Mouse (Mus musculus): ENCODE results near the gene Naa80.

The Naa80 gene

DNA sequence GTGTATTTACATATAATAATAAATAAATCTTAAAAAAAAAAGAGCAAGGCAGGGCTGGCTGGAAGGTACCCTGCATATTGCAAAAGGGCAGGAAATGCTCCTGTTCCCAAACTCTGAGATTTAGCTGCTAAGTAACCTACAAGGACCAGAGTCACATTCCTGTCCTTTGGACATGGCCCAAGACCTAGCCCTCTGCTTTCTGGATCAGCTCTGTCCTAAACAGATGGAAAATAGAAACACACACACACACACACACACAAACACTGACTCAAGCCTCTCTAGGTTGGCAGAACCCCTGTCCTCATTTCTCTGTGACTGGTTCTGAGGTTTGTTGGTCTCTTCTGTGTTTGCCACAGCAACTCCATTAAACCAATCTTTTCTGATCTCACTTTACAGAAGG is 42.3 kb downstream of the Naa80 start:
- no peak for DNase-seq

DNA sequence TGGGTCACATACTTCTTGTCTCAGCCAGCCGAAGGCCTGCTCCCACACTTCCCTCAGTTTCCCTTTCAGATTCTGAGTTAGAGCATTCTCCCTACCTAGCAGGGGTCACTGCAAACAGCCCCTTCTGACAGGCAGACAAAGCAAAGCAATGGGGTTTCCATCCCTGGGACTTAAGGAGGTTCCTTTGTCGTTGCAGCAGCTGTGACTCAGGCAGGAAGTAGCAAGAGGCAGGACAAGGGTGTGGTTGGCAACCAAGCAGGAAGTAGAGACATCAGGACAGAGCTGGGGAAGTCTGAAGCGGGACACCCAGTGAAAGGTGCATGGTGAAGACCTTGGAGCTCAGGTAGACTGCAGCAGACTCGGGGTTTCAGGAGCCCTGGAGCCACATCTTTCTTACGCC is 45.9 kb downstream of the Naa80 start:
- DNase-seq: peak; percentile 54

DNA sequence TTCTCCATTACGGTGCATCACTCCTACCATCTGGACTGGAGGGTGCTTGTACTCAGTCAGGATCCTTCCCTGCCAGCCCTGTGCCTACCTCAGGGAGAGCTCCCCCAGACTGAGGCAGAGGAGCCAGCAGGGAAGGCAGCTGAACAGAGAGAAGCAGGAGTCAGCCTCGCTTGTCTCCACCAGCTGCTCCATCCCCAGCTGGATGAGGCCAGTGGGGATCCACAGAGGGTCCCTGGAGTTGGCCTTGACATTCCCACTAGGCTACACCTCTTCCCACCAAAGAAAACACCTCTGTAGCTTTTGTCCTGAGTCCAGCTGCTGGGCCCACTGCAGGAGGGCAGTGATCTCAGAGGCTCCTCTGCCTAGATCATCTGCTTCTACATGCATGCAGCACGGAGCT is 46.3 kb downstream of the Naa80 start:
- DNase-seq: no peak

- DNase-seq: no peak
Measured at GRCm38 (mm10) chr9:107625351-107626128, 46.9 kb downstream of the Naa80 start.

GRCm38 (mm10) chr9:107626158-107626843 is 47.6 kb downstream of the Naa80 start:
- no peak for DNase-seq

GRCm38 (mm10) chr9:107626844-107627277 is 48.2 kb downstream of the Naa80 start:
- peak; percentile 83 for DNase-seq

GRCm38 (mm10) chr9:107627387-107628255 is 48.9 kb downstream of the Naa80 start:
- DNase-seq: no peak

- DNase-seq: peak; percentile 72
Measured at GRCm38 (mm10) chr9:107628721-107629410, 50.2 kb downstream of the Naa80 start.

DNA sequence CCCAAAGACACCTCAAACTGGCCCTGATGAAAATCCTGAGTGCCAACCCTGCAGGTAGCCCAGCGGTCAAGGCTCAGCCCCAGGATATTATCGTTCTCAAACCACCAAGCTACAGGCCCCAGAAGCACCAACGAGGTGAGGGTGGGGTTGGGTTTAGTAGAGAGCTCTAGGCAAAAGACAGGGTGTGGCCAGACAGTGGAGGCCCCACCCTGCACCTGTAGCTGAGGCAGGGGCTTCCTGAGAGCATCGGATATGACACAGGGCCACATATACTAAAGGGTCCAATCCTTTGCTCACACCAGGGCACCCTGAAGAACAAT is 50.7 kb downstream of the Naa80 start:
- DNase-seq: no peak

GRCm38 (mm10) chr9:107629901-107630425 is 51.3 kb downstream of the Naa80 start:
- no peak for DNase-seq

DNA sequence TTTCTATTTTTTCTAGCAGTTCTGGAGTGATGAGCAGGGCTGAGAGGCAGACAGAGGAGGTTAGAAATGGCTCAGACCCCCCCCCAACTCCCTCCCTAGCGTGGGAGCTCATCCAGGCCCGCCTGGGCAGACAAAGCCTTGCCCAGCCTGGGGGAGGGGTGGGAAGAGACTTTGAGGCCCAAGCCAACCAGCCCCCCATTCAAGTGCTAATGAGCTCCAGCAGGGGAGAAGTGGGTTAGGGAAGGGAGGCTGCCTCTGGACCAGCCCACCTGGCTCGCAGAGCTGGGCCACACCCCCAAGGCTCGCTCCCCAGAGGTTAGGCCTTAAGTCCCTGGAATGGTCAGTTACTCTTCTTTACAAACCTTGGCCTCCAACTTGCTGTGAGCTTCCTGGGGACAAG is 51.9 kb downstream of the Naa80 start:
- no peak for DNase-seq

DNA sequence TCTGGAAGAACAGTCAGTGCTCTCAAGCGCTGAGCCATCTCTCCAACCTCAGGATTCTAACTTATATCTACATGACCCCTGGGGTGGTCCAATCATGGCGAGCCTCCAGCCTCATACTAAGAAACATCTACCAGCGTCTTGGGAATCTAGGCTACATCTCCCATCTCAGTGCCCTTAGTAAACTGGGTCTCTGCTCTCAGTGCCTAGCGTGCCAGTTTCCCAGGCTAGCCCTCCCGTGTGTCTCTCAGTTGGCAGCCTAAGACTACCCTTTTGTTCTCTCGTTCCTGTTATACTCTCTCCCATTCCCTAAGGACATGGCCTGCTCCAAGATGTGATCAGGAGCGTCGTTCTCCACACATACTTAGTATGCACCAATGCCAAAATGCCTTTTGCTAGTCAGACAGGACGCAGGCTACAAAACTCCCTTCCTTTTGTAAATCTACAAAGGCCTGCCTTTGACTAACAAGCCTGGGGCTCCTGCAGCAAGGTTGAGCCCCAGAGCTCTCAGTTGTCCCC is 52.7 kb downstream of the Naa80 start:
- no peak for DNase-seq

DNA sequence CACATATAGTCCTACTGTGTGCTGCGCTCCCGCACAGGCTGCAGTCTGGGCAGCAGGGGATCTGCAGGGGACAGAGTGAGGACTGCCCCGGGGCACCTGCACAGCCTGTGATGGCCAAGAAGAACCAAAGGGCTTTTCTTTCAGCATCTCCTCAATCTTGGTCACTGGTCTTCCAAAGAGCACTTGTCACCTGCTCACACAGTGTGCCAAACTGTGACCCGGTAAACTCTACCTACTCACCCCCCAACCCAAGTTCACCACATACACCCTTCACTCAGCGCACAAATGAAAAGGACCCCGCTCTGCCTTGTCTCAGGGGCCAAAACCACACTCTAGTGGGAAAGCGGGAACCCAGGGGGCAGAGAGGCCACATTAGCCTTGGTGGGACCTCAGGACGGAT is 53.2 kb downstream of the Naa80 start:
- no peak for DNase-seq

- DNase-seq: no peak
Measured at GRCm38 (mm10) chr9:107632478-107632877, 53.8 kb downstream of the Naa80 start.

GRCm38 (mm10) chr9:107633091-107633660 is 54.5 kb downstream of the Naa80 start:
- peak; percentile 80 for DNase-seq

Data from kidney, adult 9 months (tissue).